Mouse (Mus musculus) lung, adult 2 months (tissue): ENCODE data around the gene Postn.

Source experiments
- CTCF ChIP-seq: fragments of 200-500 bp; IDR thresholded peaks from 2 replicates; pipeline ENCODE4 v1.5.1; 2011; ENCODE audit warnings: mild to moderate bottlenecking, low read length, control low read depth; ENCODE audit not compliant: insufficient read depth
- POLR2A ChIP-seq: fragments of 200-500 bp; IDR thresholded peaks from 2 replicates; pipeline ENCODE4 v1.6.1; 2011; ENCODE audit warnings: low read depth, mild to moderate bottlenecking, control low read depth, low read length, borderline replicate concordance; ENCODE audit errors: extremely low read depth

DNA sequence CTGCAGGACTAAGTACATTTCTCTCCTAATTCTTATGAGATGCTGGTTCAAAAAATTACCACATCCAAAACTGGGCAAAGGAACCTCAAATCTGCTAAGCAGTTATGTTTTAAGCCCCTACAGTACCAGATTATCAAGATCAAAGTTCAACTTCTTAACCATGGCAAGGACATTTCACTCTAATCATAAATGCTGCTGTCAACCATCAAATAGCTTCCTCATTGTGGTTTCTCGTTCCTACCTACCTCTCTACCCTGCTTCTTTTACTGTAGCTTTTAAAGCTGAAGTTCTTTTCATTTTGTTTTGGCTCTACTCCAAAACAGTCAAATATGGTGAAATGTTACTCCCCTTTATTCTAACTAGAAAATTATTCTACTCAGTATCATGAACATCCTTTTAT, 17.2 kb downstream of the Postn start:
- TF ChIP-seq CTCF: no peak
- TF ChIP-seq POLR2A: no peak
